Mouse (Mus musculus): ENCODE data around the gene Rnf151.
"Not testable (repeated sequence)": the region's sequence is repeated elsewhere in the genome, so short reads cannot be mapped to it uniquely, and the experiment has no call there.

Rnf151 gene

GRCm38 (mm10) chr17:24701251-24701650 lies 16.6 kb downstream of the Rnf151 start:
- no peak for DNase-seq

- DNase-seq, result no peak
These were observed 18.4 kb downstream of the Rnf151 start for GRCm38 (mm10) chr17:24699473-24699872.

GRCm38 (mm10) chr17:24698715-24699114 lies 19.1 kb downstream of the Rnf151 start:
- no peak for DNase-seq

- DNase-seq, result no peak
These were observed 19.9 kb downstream of the Rnf151 start for GRCm38 (mm10) chr17:24697985-24698384.

- DNase-seq, result peak; percentile 85
These were observed 21.7 kb downstream of the Rnf151 start, which contains the start of the genes Gfer and Noxo1 for GRCm38 (mm10) chr17:24696011-24696697. Gene Gfer, minus strand, starts transcription at chr17:24696156. Gene Noxo1, plus strand, starts transcription at chr17:24696234.

- no peak for DNase-seq
These were observed 22.4 kb downstream of the Rnf151 start for GRCm38 (mm10) chr17:24695326-24696010.

GRCm38 (mm10) chr17:24692385-24692784 lies 25.5 kb downstream of the Rnf151 start:
- DNase-seq, result no peak

GRCm38 (mm10) chr17:24689251-24690081 lies 28.4 kb downstream of the Rnf151 start, which contains the start of gene Syngr3:
Gene Syngr3, minus strand, starts transcription at chr17:24689955.
- DNase-seq, result peak; percentile 57

GRCm38 (mm10) chr17:24687599-24687998 lies 30.3 kb downstream of the Rnf151 start:
- DNase-seq, result no peak

- peak; percentile 32 for DNase-seq
These were observed 30.7 kb downstream of the Rnf151 start for GRCm38 (mm10) chr17:24687146-24687595.

- DNase-seq, result no peak
These were observed 31.3 kb downstream of the Rnf151 start for GRCm38 (mm10) chr17:24686514-24686913.

GRCm38 (mm10) chr17:24677500-24678080 lies 40.3 kb downstream of the Rnf151 start:
- no peak for DNase-seq

- DNase-seq, result no peak
These were observed 41.0 kb downstream of the Rnf151 start for GRCm38 (mm10) chr17:24676877-24677276.

GRCm38 (mm10) chr17:24676187-24676586 lies 41.7 kb downstream of the Rnf151 start:
- peak; percentile 73 for DNase-seq

- DNase-seq, result peak; percentile 41
These were observed 43.6 kb downstream of the Rnf151 start for GRCm38 (mm10) chr17:24674277-24674676.

- DNase-seq, result no peak
These were observed 45.7 kb downstream of the Rnf151 start for GRCm38 (mm10) chr17:24672141-24672540.

GRCm38 (mm10) chr17:24671346-24671745 lies 46.5 kb downstream of the Rnf151 start:
- no peak for DNase-seq

- no peak for DNase-seq
These were observed 47.5 kb downstream of the Rnf151 start for GRCm38 (mm10) chr17:24670246-24670844.

- DNase-seq, result peak; percentile 94
These were observed 48.2 kb downstream of the Rnf151 start, which contains the start of gene Zfp598 for GRCm38 (mm10) chr17:24669545-24670245. Gene Zfp598, plus strand, starts transcription at chr17:24669687.

GRCm38 (mm10) chr17:24669214-24669544 lies 48.7 kb downstream of the Rnf151 start:
- DNase-seq, result not testable (repeated sequence)

GRCm38 (mm10) chr17:24667416-24667815 lies 50.4 kb downstream of the Rnf151 start:
- no peak for DNase-seq

- DNase-seq, result not testable (repeated sequence)
These were observed 50.9 kb downstream of the Rnf151 start for GRCm38 (mm10) chr17:24667011-24667410.
